Mouse (Mus musculus) intestine, postnatal 0 days (tissue): ENCODE results near the gene Wdfy3. TPM values are rescaled to one million over a fixed set of nuclear protein-coding genes. Genes with fewer than 3 reads are reported as not detected.
A peak's percentile ranks its signal among the peaks of the same experiment; 100 is the strongest.

Source experiments
- ATAC-seq: fragments of 200-750 bp; cut with Nextera tagmentation; 2 replicates; pipeline ENCODE4 v1.8.0; 2017; ENCODE audit warnings: mild to moderate bottlenecking, moderate TSS enrichment, moderate library complexity
- H3K27ac ChIP-seq: fragments of 300-500 bp; sonication (generic); 2 replicates; pipeline ENCODE4 v1.5.1; 2014; ENCODE audit warnings: mild to moderate bottlenecking, low read depth, low read length, moderate library complexity
- H3K27me3 ChIP-seq: fragments of 300-500 bp; sonication (generic); replicated peaks from 2 replicates; pipeline ENCODE4 v1.6.1; 2014; ENCODE audit warnings: low read length, mixed read lengths; ENCODE audit not compliant: control insufficient read depth, insufficient read depth
- H3K36me3 ChIP-seq: fragments of 300-500 bp; sonication (generic); 2 replicates; pipeline ENCODE4 v1.6.1; 2014; ENCODE audit warnings: mild to moderate bottlenecking, moderate library complexity; ENCODE audit not compliant: control insufficient read depth, insufficient read depth
- H3K4me1 ChIP-seq: fragments of 300-500 bp; sonication (generic); replicated peaks from 2 replicates; pipeline ENCODE4 v1.6.1; 2014; ENCODE audit warnings: antibody characterized with exemption, low read length, mixed read lengths; ENCODE audit not compliant: control insufficient read depth, insufficient read depth
- H3K4me2 ChIP-seq: fragments of 300-500 bp; sonication (generic); replicated peaks from 2 replicates; pipeline ENCODE4 v1.6.1; 2014; ENCODE audit warnings: low read depth, mild to moderate bottlenecking, moderate library complexity
- H3K4me3 ChIP-seq: fragments of 300-500 bp; sonication (generic); 2 replicates; pipeline ENCODE4 v1.5.1; 2014; ENCODE audit warnings: low read depth, low read length
- H3K9ac ChIP-seq: fragments of 300-500 bp; sonication (generic); 2 replicates; pipeline ENCODE4 v1.6.1; 2014; ENCODE audit warnings: mild to moderate bottlenecking, low read depth, low read length
- H3K9me3 ChIP-seq: fragments of 300-500 bp; sonication (generic); 2 replicates; pipeline ENCODE4 v1.6.1; 2016; ENCODE audit warnings: mixed run types; ENCODE audit not compliant: control insufficient read depth
- CTCF ChIP-seq: sonication (generic); IDR thresholded peaks from 2 replicates; pipeline ENCODE4 v1.5.1; 2016; ENCODE audit warnings: low read depth, mild to moderate bottlenecking, control low read depth, antibody characterized with exemption, moderate library complexity
- WGBS: fragments of 180-500 bp; shearing (Covaris S2); extraction: QIAGEN DNeasy Blood & Tissue Kit; methylation state at CpG from one replicate; pipeline ENCODE4 v1.1.7; 2014; 5-methylcytosine and 5-hydroxymethylcytosine counted together
- polyA plus RNA-seq: library from polyadenylated mRNA; unstranded; fragments of >200 nt; fragmentation: Nextera tagmentation; extraction: Ambion mirVana; gene quantifications from 2 replicates; pipeline ENCODE4 v1.2.1, GENCODE M21; 2015

The Wdfy3 gene
- polyA plus RNA-seq, 1 experiment from 2014 or later: 7.0 TPM

DNA sequence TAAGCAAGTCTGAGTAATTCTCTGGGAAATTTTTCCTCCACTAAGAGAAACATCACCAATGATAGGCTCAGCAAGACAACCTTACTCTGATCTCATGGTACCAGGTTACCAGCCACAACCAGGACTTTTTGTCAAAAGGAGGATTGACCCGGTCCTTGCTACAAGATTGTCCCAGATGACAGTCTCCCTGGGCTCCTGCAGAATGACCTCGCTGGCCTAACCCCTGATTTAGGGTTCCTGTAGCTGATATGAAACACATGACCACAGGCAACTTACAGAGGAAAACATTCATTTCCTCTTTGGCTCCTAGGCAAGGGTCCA is 101.9 kb downstream of the Wdfy3 start:
- H3K36me3 ChIP-seq: peaks cover 10% of the 10 kb centered on the region; the same call in 1 of the 2 replicates
- no peak overlapping the region for H3K9ac ChIP-seq
- TF ChIP-seq CTCF: no peak
- no peaks in the 10 kb centered on the region for H3K27me3 ChIP-seq
- peak overlapping the region; percentile 56 for H3K4me2 ChIP-seq
- no peaks in the 10 kb centered on the region for H3K9me3 ChIP-seq
- peak; percentile 39 for ATAC-seq
- peak overlapping the region; percentile 94 for H3K27ac ChIP-seq
- H3K4me3 ChIP-seq: peak overlapping the region; percentile 13; the same call in 1 of the 2 replicates
- H3K4me1 ChIP-seq: no peaks in the 10 kb centered on the region
- WGBS: 37% methylated on average over 2 of the region's 2 CpGs

DNA sequence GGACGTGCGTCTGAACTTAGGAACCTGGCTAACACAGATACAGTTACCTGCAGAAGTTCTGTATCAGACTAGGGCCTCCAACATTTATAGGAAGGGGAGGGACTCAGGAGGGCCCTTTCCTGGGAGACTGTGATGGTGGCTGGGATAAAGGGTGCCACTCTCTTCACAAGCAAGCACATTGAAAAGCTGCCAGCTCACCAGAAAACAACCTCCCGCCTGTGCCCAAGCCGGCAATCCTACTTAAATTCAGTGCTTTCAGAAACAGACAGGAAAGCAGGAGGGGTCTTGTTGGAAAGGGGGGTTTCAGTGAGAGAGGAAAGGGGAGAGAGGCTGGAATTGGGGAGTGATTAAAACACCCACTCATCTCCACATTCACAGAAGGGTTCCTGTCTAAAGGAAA is 106.9 kb downstream of the Wdfy3 start:
- Histone ChIP-seq H3K27me3 (no peaks in the 10 kb centered on the region), H3K4me2 (no peak overlapping the region), H3K36me3 (peaks cover 24% of the 10 kb centered on the region), H3K4me3 (no peak overlapping the region), H3K9me3 (no peaks in the 10 kb centered on the region), H3K4me1 (no peaks in the 10 kb centered on the region), H3K9ac (no peak overlapping the region), H3K27ac (no peak overlapping the region)
- 54% methylated on average over 4 of the region's 4 CpGs for WGBS
- no peak for TF ChIP-seq CTCF
- ATAC-seq: no peak

DNA sequence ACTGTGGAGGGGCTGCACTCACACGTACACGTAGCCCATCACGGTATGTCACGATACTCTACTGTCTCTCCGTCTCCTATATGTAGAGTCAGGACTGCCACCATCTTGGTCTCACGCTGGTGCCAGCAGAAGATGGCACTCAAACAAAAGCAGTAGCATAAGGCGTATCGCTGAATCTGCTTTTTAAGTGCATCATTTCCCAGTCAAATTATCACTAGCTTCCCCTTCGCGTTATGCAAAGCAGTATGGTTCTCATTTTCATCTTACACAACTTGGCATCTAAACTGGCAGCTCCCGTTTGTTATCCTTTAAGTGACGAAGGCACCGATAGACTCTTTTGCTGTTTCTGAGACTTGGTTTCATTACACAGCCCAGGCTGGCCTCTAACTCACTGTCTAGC is 110.4 kb downstream of the Wdfy3 start:
- TF ChIP-seq CTCF: no peak
- Histone ChIP-seq H3K4me1 (no peaks in the 10 kb centered on the region), H3K4me2 (no peak overlapping the region), H3K4me3 (no peak overlapping the region), H3K27ac (no peak overlapping the region), H3K9ac (no peak overlapping the region), H3K27me3 (no peaks in the 10 kb centered on the region), H3K9me3 (no peaks in the 10 kb centered on the region), H3K36me3 (peaks cover 37% of the 10 kb centered on the region)
- no peak for ATAC-seq
- 99% methylated on average over 13 of the region's 13 CpGs for WGBS

DNA sequence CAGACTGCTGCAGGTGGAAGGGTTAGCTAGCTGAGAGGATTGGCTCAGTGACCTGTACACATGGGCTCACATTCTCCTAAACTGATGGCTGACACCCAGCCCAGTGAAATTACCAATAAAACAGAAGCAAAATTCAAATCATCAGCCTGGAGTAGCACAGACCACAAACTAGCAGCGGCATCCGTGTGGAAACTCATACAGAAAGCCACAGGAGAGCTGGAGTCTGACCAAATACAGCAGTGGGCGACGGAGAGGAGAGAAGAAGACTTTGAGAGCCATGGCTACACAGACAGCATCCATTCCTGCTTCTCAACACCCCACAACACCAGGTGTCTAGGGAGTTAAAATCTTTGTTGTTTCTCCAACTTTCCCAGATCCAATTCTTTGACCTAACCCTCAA is 110.8 kb downstream of the Wdfy3 start:
- Histone ChIP-seq H3K4me3 (no peak overlapping the region), H3K4me2 (no peak overlapping the region), H3K9ac (no peak overlapping the region), H3K27ac (no peak overlapping the region), H3K36me3 (peaks cover 37% of the 10 kb centered on the region), H3K27me3 (no peaks in the 10 kb centered on the region), H3K4me1 (no peaks in the 10 kb centered on the region), H3K9me3 (no peaks in the 10 kb centered on the region)
- no peak for TF ChIP-seq CTCF
- no peak for ATAC-seq
- 99% methylated on average over 4 of the region's 4 CpGs for WGBS

DNA sequence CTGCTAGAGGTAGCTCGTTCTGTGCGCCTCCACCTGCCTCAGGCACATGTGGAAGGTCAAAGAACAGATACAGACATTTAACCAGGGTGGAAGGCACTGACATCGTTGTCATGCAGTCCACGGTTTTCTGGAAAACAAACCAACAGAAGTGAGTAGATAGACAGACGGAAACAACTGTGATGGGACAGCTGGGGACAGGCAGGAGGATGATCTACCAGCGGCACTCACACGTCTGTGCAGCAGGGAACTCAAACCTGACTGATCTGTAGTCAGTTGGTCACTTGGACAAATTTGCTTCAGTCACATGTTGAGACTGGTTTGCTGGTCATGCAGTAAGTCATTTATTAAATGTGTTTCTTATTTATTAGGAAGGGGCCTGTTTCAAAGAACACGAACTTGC is 112.3 kb downstream of the Wdfy3 start:
- Histone ChIP-seq H3K9me3 (no peaks in the 10 kb centered on the region), H3K4me1 (no peaks in the 10 kb centered on the region), H3K4me3 (no peak overlapping the region), H3K36me3 (peaks cover 46% of the 10 kb centered on the region), H3K9ac (no peak overlapping the region), H3K27me3 (no peaks in the 10 kb centered on the region), H3K4me2 (no peak overlapping the region), H3K27ac (no peak overlapping the region)
- no peak for ATAC-seq
- TF ChIP-seq CTCF: no peak
- 81% methylated on average over 8 of the region's 8 CpGs for WGBS

DNA sequence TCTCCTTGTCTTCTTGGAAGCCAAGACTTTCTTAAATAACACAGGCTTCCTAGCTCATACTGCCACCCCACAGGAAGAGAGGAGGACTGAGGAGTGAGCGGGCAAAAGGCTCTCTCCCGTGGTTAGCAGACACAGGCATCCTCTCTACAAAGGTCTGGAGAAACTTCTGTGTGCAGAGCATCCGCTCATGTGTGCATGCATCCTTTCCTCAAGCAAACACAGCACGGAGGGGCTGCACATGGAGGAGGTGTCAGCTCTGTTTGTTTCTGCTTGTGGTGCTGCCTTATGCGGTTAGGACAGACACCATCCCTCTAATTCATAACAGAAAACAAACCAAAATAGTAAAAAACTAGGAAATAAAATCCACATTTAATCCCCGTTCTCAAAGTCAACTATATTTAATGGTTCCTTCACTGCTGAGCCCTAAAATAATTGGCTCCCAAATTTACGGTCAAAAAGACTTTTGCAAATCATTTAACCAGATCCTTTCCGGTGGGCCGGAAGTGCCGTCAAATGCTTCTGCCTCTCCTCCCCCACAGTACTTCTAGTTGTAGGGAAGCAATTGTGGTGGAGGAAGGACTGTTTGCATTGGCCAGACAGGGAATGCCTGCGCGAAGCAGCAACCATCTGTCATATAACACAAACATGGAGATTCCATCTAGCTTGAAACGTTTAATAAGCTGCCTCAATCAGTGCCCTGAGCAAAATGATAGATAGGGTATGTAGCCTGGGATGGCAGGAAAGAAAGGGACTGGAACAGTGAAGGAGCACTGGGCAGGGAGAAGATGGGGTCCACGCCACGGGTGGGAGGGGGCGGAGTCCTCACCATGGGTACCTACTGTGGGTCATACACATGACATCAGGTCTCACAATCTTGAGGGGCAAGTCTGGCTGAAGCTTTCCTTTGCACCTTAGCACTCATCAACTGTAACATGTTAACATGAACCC is 115.1 kb downstream of the Wdfy3 start:
- Histone ChIP-seq H3K9ac (no peak overlapping the region), H3K27me3 (no peaks in the 10 kb centered on the region), H3K9me3 (no peaks in the 10 kb centered on the region), H3K36me3 (peaks cover 36% of the 10 kb centered on the region), H3K4me3 (no peak overlapping the region), H3K4me1 (no peaks in the 10 kb centered on the region), H3K4me2 (0 out of 2 replicates have a peak overlapping the region, but pooled peaks have one; percentile 6), H3K27ac (peak overlapping the region; percentile 35; the same call in 1 of the 2 replicates)
- no peak for ATAC-seq
- no peak for TF ChIP-seq CTCF
- 61% methylated on average over 16 of the region's 16 CpGs for WGBS
